Mouse (Mus musculus): ENCODE data around the gene Kdm4a. TPM values are rescaled to one million over a fixed set of nuclear protein-coding genes. Genes with fewer than 3 reads are reported as not detected.

Kdm4a gene
- polyA plus RNA-seq, 1 experiment = 66.6 TPM

GRCm38 (mm10) chr4:118150804-118151203, 29.0 kb downstream of the Kdm4a start:
- Histone ChIP-seq H3K79me2 (ENCODE audit: control insufficient read depth, insufficient read depth) (no peaks in the 10 kb centered on the region), H3ac (ENCODE audit: control insufficient read depth, insufficient read length) (no peak overlapping the region), H3K4me2 (ENCODE audit: low read depth) (no peak overlapping the region), H3K36me3 (ENCODE audit: control insufficient read depth, insufficient read depth) (peaks cover 37% of the 10 kb centered on the region), H3K27me3 (ENCODE audit: control insufficient read depth, insufficient read depth, insufficient read length) (no peaks in the 10 kb centered on the region), H3K4me3 (no peak overlapping the region)
- TF ChIP-seq TCF3 (IDR thresholded peaks at IDR 0.05; ENCODE audit: insufficient read length, low read depth) = no peak

GRCm38 (mm10) chr4:118149956-118150680, 29.7 kb downstream of the Kdm4a start:
- Histone ChIP-seq H3K36me3 (ENCODE audit: control insufficient read depth, insufficient read depth) (peaks cover 44% of the 10 kb centered on the region), H3ac (ENCODE audit: control insufficient read depth, insufficient read length) (no peak overlapping the region), H3K27me3 (ENCODE audit: control insufficient read depth, insufficient read depth, insufficient read length) (no peaks in the 10 kb centered on the region), H3K4me2 (ENCODE audit: low read depth) (no peak overlapping the region), H3K4me3 (no peak overlapping the region), H3K79me2 (ENCODE audit: control insufficient read depth, insufficient read depth) (no peaks in the 10 kb centered on the region)
- no peak for TF ChIP-seq E2F4 (IDR thresholded peaks at IDR 0.05; ENCODE audit: insufficient read depth)
- no peak for TF ChIP-seq MAX (IDR thresholded peaks at IDR 0.05; ENCODE audit: low read depth)
- no peak for TF ChIP-seq TCF12 (IDR thresholded peaks at IDR 0.05; ENCODE audit: insufficient read depth, poor library complexity, severe bottlenecking)
- TF ChIP-seq POLR2A (IDR thresholded peaks at IDR 0.05; ENCODE audit: insufficient read length, low read depth) = no peak
- TF ChIP-seq POLR2AphosphoS2 (IDR thresholded peaks at IDR 0.05; ENCODE audit: insufficient read length, low read depth) = no peak
- no peak for TF ChIP-seq REST (IDR thresholded peaks at IDR 0.05; ENCODE audit: insufficient read depth, insufficient read length)
- TF ChIP-seq SRF (IDR thresholded peaks at IDR 0.05; ENCODE audit: control insufficient read depth, insufficient read length, low read depth) = no peak
- no peak for TF ChIP-seq TCF3 (IDR thresholded peaks at IDR 0.05; ENCODE audit: insufficient read length, low read depth)
- TF ChIP-seq MYOD1 (IDR thresholded peaks at IDR 0.05; ENCODE audit: control insufficient read depth in 1 of 3, insufficient read length in 2 of 3, low read depth in 2 of 3) = no peak
- TF ChIP-seq MYOG (IDR thresholded peaks at IDR 0.05; ENCODE audit: control insufficient read depth in 1 of 3, insufficient read depth in 1 of 3, insufficient read length in 2 of 3, low read depth in 2 of 3) = no peak
- TF ChIP-seq USF1 (IDR thresholded peaks at IDR 0.05; ENCODE audit: low read depth) = no peak
- TF ChIP-seq CEBPB (IDR thresholded peaks at IDR 0.05; ENCODE audit: insufficient read depth, poor library complexity, severe bottlenecking) = no peak

DNA sequence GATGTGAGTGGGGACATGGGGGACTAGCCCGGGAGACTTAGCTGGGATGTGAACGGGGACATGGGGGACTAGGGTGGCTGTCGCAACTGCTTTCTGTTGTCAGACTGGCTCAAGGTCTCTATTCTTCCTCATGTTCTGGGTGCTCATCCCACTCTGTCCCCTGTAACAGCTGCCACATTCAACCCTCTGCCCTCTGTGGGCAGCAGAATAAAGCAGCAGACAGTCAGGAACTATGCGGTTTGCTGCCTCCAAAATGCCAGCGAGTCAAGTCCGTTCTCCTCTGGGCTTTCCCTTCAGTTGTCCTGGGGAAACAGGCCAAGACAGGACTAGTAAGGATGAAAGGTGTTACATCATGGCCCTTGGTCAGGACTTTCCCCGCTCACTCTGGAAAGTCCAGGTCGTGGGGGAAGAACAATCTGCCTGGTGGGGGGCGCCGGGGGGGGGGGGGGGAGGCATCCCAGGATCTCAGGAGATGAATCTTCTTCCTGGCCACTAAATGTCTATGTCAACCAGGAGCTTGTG, 30.7 kb downstream of the Kdm4a start:
- Histone ChIP-seq H3K4me3 (no peak overlapping the region), H3ac (ENCODE audit: control insufficient read depth, insufficient read length) (no peak overlapping the region), H3K27me3 (ENCODE audit: control insufficient read depth, insufficient read depth, insufficient read length) (no peaks in the 10 kb centered on the region), H3K79me2 (ENCODE audit: control insufficient read depth, insufficient read depth) (no peaks in the 10 kb centered on the region), H3K4me2 (ENCODE audit: low read depth) (no peak overlapping the region), H3K36me3 (ENCODE audit: control insufficient read depth, insufficient read depth) (peaks cover 45% of the 10 kb centered on the region)
- TF ChIP-seq USF1 (IDR thresholded peaks at IDR 0.05; ENCODE audit: low read depth) = no peak
- no peak for TF ChIP-seq REST (IDR thresholded peaks at IDR 0.05; ENCODE audit: insufficient read depth, insufficient read length)
- TF ChIP-seq E2F4 (IDR thresholded peaks at IDR 0.05; ENCODE audit: insufficient read depth) = no peak
- no peak for TF ChIP-seq SRF (IDR thresholded peaks at IDR 0.05; ENCODE audit: control insufficient read depth, insufficient read length, low read depth)
- TF ChIP-seq POLR2AphosphoS2 (IDR thresholded peaks at IDR 0.05; ENCODE audit: insufficient read length, low read depth) = no peak
- peak in 1 of 3 experiments; percentile 66 for TF ChIP-seq MYOD1 (IDR thresholded peaks at IDR 0.05; ENCODE audit: control insufficient read depth in 1 of 3, insufficient read length in 2 of 3, low read depth in 2 of 3)
- TF ChIP-seq MYOG (IDR thresholded peaks at IDR 0.05; ENCODE audit: control insufficient read depth in 1 of 3, insufficient read depth in 1 of 3, insufficient read length in 2 of 3, low read depth in 2 of 3) = peak in 1 of 3 experiments; percentile 66

DNA sequence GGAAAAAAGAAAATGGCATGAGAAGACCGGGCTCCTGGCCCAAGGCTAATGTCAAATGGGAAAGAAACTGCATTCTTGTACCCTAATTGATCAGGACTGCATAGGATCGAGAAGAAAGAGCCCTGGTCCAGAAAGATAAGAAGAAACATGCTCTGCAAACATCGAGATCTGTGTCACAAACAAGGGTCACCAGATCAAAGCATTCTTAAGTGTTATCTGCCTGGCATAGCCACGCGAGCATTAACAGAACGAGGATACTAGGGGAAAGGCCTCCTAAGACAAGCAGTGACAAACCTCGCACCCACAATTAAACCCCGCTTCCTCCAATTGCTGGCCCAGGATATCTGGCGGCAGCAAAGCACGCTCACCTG, 31.5 kb downstream of the Kdm4a start:
- H3K4me3 ChIP-seq = no peak overlapping the region
- no peak overlapping the region for H3K4me2 ChIP-seq (ENCODE audit: low read depth)
- H3K79me2 ChIP-seq (ENCODE audit: control insufficient read depth, insufficient read depth) = no peaks in the 10 kb centered on the region
- no peak for TF ChIP-seq TCF12 (IDR thresholded peaks at IDR 0.05; ENCODE audit: insufficient read depth, poor library complexity, severe bottlenecking)
- no peak for TF ChIP-seq E2F4 (IDR thresholded peaks at IDR 0.05; ENCODE audit: insufficient read depth)
- no peak for TF ChIP-seq CEBPB (IDR thresholded peaks at IDR 0.05; ENCODE audit: insufficient read depth, poor library complexity, severe bottlenecking)
- no peak for TF ChIP-seq MYOG (IDR thresholded peaks at IDR 0.05; ENCODE audit: control insufficient read depth in 1 of 3, insufficient read depth in 1 of 3, insufficient read length in 2 of 3, low read depth in 2 of 3)
- TF ChIP-seq TCF3 (IDR thresholded peaks at IDR 0.05; ENCODE audit: insufficient read length, low read depth) = no peak
- no peak for TF ChIP-seq USF1 (IDR thresholded peaks at IDR 0.05; ENCODE audit: low read depth)
- TF ChIP-seq POLR2AphosphoS2 (IDR thresholded peaks at IDR 0.05; ENCODE audit: insufficient read length, low read depth) = no peak
- TF ChIP-seq MAX (IDR thresholded peaks at IDR 0.05; ENCODE audit: low read depth) = no peak
- no peak for TF ChIP-seq MYOD1 (IDR thresholded peaks at IDR 0.05; ENCODE audit: control insufficient read depth in 1 of 3, insufficient read length in 2 of 3, low read depth in 2 of 3)
- TF ChIP-seq POLR2A (IDR thresholded peaks at IDR 0.05; ENCODE audit: insufficient read length, low read depth) = no peak
- no peak for TF ChIP-seq REST (IDR thresholded peaks at IDR 0.05; ENCODE audit: insufficient read depth, insufficient read length)
- no peak for TF ChIP-seq SRF (IDR thresholded peaks at IDR 0.05; ENCODE audit: control insufficient read depth, insufficient read length, low read depth)
- H3K36me3 ChIP-seq (ENCODE audit: control insufficient read depth, insufficient read depth) = peaks cover 52% of the 10 kb centered on the region
- no peak overlapping the region for H3ac ChIP-seq (ENCODE audit: control insufficient read depth, insufficient read length)
- no peaks in the 10 kb centered on the region for H3K27me3 ChIP-seq (ENCODE audit: control insufficient read depth, insufficient read depth, insufficient read length)

Data from myocyte (in vitro differentiated cells).